Comparison of ENCODE assay signal across 8 mouse cellular contexts in the genomic region with DNA sequence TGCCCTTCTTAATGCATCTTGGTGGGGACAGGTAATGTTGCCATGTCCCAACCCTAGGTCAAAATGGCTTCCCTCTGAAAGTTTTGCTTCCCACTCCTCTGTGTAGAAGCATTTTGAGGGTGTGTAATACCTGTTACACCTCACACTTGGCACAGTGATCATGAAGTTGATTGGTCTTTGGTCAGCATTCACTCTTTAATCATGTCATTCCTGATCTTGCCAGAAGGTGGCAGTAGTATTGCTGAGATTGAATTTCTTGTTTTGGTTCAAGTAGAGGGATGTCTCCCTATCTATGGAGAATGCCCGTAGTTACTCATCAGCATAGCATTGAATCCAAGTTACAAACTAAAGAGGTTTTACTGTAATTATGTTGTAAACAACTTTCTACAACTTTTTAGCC.
A peak's percentile ranks its signal among the peaks of the same experiment; 100 is the strongest.
DNase-seq lines count a peak whose midpoint lies in the region; ATAC-seq and TF ChIP-seq lines count a peak whose summit lies in the region.
"Had no signal": no experiment of that assay in that cellular context is flagged by ENCODE, and none has a peak within 500 bp of the region (broad histone marks: within the 10 kb centered on the region; RNA-seq: fewer than 3 reads in every experiment).

No protein-coding gene starts in this region.

- 17% methylated on average over 1 of the region's 1 CpGs for WGBS in forebrain, embryonic 14.5 days
- 8% methylated on average over 1 of the region's 1 CpGs for WGBS in lung, embryonic 16.5 days

- no peak overlapping the region for H3K4me2 ChIP-seq in forebrain, embryonic 14.5 days (ENCODE audit: low read length)
- no peak overlapping the region for H3K4me2 ChIP-seq in lung, embryonic 16.5 days (ENCODE audit: low read depth, low read length)
- H3K4me2 ChIP-seq: neural tube, embryonic 13.5 days had no signal

- intact Hi-C loops in left cerebral cortex, postnatal 4 days (cut with DNase I), result loop anchor here (5.0 kb wide), 2 partner anchors 566 to 596 kb away; no protein-coding TSS in a partner anchor

- no peak overlapping the region for H3K27ac ChIP-seq in ES-Bruce4 (ENCODE audit: insufficient read depth, low read length)
- H3K27ac ChIP-seq in forebrain, embryonic 14.5 days (ENCODE audit: low read depth, low read length), result no peak overlapping the region
- H3K27ac ChIP-seq in lung, embryonic 16.5 days (ENCODE audit: low read length), result no peak overlapping the region
- H3K27ac ChIP-seq: neural tube, embryonic 13.5 days had no signal

- no peaks in the 10 kb centered on the region for H3K36me3 ChIP-seq in ES-Bruce4 (ENCODE audit: control insufficient read depth, insufficient read depth, low read length, poor library complexity, severe bottlenecking)
- no peaks in the 10 kb centered on the region for H3K36me3 ChIP-seq in forebrain, embryonic 14.5 days (ENCODE audit: control insufficient read depth, insufficient read depth, low read length)
- H3K36me3 ChIP-seq in lung, embryonic 16.5 days (ENCODE audit: control insufficient read depth, insufficient read depth, low read length), result no peaks in the 10 kb centered on the region

- TF ChIP-seq EP300 in ES-Bruce4 (IDR thresholded peaks at IDR 0.05; ENCODE audit: insufficient read depth, low read depth, low read length), result no peak

- peak; percentile 17 for TF ChIP-seq CTCF in ES-Bruce4 (IDR thresholded peaks at IDR 0.05; ENCODE audit: low read depth, low read length)

- no peaks in the 10 kb centered on the region for H3K9me3 ChIP-seq in ES-Bruce4 (replicated peaks; ENCODE audit: control insufficient read depth, insufficient read depth, low read length, poor library complexity, severe bottlenecking)
- no peaks in the 10 kb centered on the region for H3K9me3 ChIP-seq in forebrain, embryonic 14.5 days (replicated peaks; ENCODE audit: control insufficient read depth, low read length)
- no peaks in the 10 kb centered on the region for H3K9me3 ChIP-seq in lung, embryonic 16.5 days (ENCODE audit: control insufficient read depth, low read length)
- H3K9me3 ChIP-seq: neural tube, embryonic 13.5 days had no signal

- ATAC-seq in forebrain, embryonic 14.5 days, result peak; percentile 40
- ATAC-seq in lung, embryonic 16.5 days (ENCODE audit: low read depth), result 0 out of 2 replicates have a peak, but pooled peaks have one; percentile 12

- no peak overlapping the region for H3K4me3 ChIP-seq in ES-Bruce4 (ENCODE audit: low read depth, low read length)
- no peak overlapping the region for H3K4me3 ChIP-seq in forebrain, embryonic 14.5 days (ENCODE audit: low read depth, low read length)
- no peak overlapping the region for H3K4me3 ChIP-seq in lung, embryonic 16.5 days (ENCODE audit: low read length)
- H3K4me3 ChIP-seq: neural tube, embryonic 13.5 days had no signal

- no peak overlapping the region for H3K9ac ChIP-seq in ES-Bruce4 (ENCODE audit: low read depth, poor library complexity, severe bottlenecking)
- H3K9ac ChIP-seq in forebrain, embryonic 14.5 days (ENCODE audit: low read length), result no peak overlapping the region
- H3K9ac ChIP-seq in lung, embryonic 16.5 days (ENCODE audit: low read length), result no peak overlapping the region
- H3K9ac ChIP-seq: neural tube, embryonic 13.5 days had no signal

- no peaks in the 10 kb centered on the region for H3K27me3 ChIP-seq in ES-Bruce4 (ENCODE audit: control insufficient read depth, insufficient read depth, low read length, poor library complexity, severe bottlenecking)
- H3K27me3 ChIP-seq in forebrain, embryonic 14.5 days (replicated peaks; ENCODE audit: control insufficient read depth, insufficient read depth, low read length), result no peaks in the 10 kb centered on the region
- H3K27me3 ChIP-seq in lung, embryonic 16.5 days (ENCODE audit: control insufficient read depth, insufficient read depth, low read depth, low read length), result no peaks in the 10 kb centered on the region
- H3K27me3 ChIP-seq: neural tube, embryonic 13.5 days had no signal

- no peak for TF ChIP-seq POLR2A in ES-Bruce4 (IDR thresholded peaks at IDR 0.05; ENCODE audit: insufficient read depth, low read length)

- DNase-seq in left cerebral cortex, adult 11 months (ENCODE audit: low spot score), result peak; percentile 34
- no peak for DNase-seq in left cerebral cortex, postnatal 4 days
- peak; percentile 80 for DNase-seq in adipocyte (ENCODE audit: low spot score)
- peak; percentile 74 for DNase-seq in forebrain, embryonic 14.5 days (ENCODE audit: low spot score)
- DNase-seq in T-cell, adult 2 months (ENCODE audit: low spot score), result no peak

- no peaks in the 10 kb centered on the region for H3K4me1 ChIP-seq in ES-Bruce4 (ENCODE audit: control insufficient read depth, insufficient read depth, low read length)
- H3K4me1 ChIP-seq in forebrain, embryonic 14.5 days (ENCODE audit: control insufficient read depth, insufficient read depth, low read length), result no peaks in the 10 kb centered on the region
- no peaks in the 10 kb centered on the region for H3K4me1 ChIP-seq in lung, embryonic 16.5 days (replicated peaks; ENCODE audit: control insufficient read depth, insufficient read depth, low read length)
- H3K4me1 ChIP-seq: neural tube, embryonic 13.5 days had no signal

Comparison
In these comparisons a context has a peak if more than half of its experiments do, and no peak if none do; other contexts are left out.
1. DNase-seq: peak in left cerebral cortex, adult 11 months (single experiment), adipocyte (single experiment) and forebrain, embryonic 14.5 days (single experiment); none in left cerebral cortex, postnatal 4 days (single experiment) and T-cell, adult 2 months (single experiment).